Mouse (Mus musculus) subcutaneous adipose tissue, adult 2 months (tissue): ENCODE measurements around the gene Tbl2. TPM values are rescaled to one million over a fixed set of nuclear protein-coding genes. Genes with fewer than 3 reads are reported as not detected.

Source experiments
- polyA plus RNA-seq: library from polyadenylated mRNA; depleted of rRNA; stranded (reverse); fragments of >200 nt; gene quantifications from 2 replicates; pipeline ENCODE4 v1.2.3, GENCODE M21; 2012; ENCODE audit warnings: low replicate concordance; rRNA removed

Tbl2 gene
- polyA plus RNA-seq: 16.2 and 19.8 TPM in 2 replicates

DNA sequence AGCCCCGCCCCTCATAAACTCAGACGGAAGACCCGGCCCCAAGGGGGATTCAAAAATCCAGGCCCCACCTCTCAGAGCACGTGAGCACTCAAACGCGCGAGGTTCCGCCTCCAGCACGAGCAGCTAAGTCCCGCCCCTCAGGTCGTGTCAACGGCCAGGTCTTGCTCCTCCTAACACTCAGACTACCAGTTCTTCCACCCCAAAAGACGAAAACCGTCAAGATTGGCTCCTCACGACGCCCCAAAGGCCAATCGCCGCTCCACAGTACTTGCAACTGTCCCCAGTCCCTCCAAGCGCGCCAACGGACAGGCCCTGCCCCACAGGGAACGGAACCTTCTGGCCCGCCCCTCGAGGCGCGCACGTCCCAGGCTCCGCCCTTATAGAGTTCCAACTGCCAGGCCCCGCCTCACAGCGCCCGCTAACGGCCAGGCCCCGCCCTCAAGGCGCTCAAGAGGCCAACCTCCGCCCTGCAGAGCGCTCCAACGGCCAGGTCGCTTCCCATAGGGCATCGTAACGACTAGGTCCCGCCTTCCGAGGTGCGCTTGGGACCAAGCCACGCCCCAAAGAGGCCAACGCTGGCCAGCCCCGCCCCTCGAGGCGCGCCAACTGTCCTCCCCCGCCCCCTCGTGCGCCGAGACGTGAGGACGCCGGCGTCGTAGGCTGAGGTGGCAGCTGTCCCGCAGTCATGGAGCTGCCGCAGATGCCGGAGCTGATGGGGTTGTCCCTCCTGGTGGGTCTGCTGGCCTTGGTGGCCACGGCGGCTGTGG, at the start of gene Tbl2:
Gene Tbl2, plus strand, starts transcription at position 605 of the 767 bp plus-strand sequence.

DNA sequence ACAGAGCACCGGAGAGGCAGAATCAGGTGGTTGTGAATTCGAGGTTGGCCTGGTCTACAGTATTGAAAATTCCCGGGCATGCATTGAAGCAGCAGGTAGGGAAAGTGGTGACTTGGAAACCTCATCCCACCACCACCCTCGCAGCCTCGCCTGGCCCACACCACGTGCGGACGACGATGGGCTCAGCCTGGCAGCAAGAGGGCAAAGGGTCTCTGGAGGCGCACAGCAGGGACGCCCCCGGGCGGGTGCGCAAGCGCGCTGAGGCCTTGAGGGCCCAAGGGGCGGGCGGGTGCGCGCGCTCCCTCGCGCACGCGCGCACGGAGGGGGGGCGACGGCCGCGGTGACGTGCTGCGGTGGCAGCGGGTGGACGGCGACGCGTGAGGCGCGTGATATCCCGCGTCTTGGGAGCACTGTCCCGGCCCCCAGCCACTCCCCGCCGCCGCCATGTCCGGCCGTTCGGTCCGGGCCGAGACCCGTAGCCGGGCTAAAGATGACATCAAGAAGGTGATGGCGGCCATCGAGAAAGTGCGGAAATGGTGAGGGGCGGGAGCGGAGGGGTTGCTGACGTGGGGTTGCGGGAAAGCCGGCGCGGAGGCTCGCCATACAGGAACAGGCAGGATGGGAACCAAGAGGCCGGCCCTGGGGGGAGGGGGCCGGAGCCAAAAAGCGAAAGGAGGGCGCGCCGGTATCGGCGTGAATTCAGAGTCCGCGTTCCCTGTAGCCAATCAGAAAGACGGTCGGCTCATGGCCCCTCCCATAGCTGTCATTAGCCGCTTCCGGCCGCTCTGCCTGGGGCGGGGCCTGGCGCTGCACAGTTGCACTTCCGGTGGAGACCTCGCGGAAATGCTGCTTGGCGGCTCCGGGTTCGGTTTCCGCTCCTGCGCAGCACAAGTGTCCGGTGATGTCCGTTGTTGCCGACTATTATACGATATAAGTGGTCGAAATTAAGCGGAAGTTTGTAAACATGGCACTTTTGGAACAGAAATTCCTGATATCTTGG, 18.9 kb downstream of the Tbl2 start, which contains the start of gene Bcl7b:
Gene Bcl7b, plus strand, starts transcription at position 221 of the 1,000 bp plus-strand sequence.

GRCm38 (mm10) chr5:135186621-135187348, 37.3 kb downstream of the Tbl2 start, which contains the start of gene Baz1b:
Gene Baz1b, plus strand, starts transcription at chr5:135187264.

Other genes starting within 250 kb of the Tbl2 start
- gene Tmem270, start 242.9 kb upstream of the Tbl2 start, polyA plus RNA-seq: not detected in 2 replicates
- gene Cldn13, start 234.1 kb upstream of the Tbl2 start, polyA plus RNA-seq: not detected in 2 replicates
- 35.4 and 38.5 TPM in 2 replicates for gene Mettl27, start 217.3 kb upstream of the Tbl2 start, polyA plus RNA-seq
- gene Cldn4, start 202.7 kb upstream of the Tbl2 start, polyA plus RNA-seq: 0.26 and 41.1 TPM in 2 replicates
- gene Cldn3, start 163.4 kb upstream of the Tbl2 start, polyA plus RNA-seq: 0.53 and 154 TPM in 2 replicates
- 117 and 142 TPM in 2 replicates for gene Abhd11, start 140.5 kb upstream of the Tbl2 start, polyA plus RNA-seq
- gene Stx1a, start 126.2 kb upstream of the Tbl2 start, polyA plus RNA-seq: 9.5 and 18.6 TPM in 2 replicates
- gene Dnajc30, start 85.5 kb upstream of the Tbl2 start, polyA plus RNA-seq: 29.4 and 30.9 TPM in 2 replicates
- 42.3 and 66.1 TPM in 2 replicates for gene Bud23, start 84.7 kb upstream of the Tbl2 start, polyA plus RNA-seq
- 1.4 and 9.3 TPM in 2 replicates for gene Vps37d, start 71.4 kb upstream of the Tbl2 start, polyA plus RNA-seq
- 112 and 197 TPM in 2 replicates for gene Mlxipl, start 59.8 kb upstream of the Tbl2 start, polyA plus RNA-seq
- 49.5 and 50.4 TPM in 2 replicates for gene Bcl7b, start 18.6 kb downstream of the Tbl2 start, polyA plus RNA-seq
- 23.8 and 40.6 TPM in 2 replicates for gene Baz1b, start 37.6 kb downstream of the Tbl2 start, polyA plus RNA-seq
- 0.11 and 0.36 TPM in 2 replicates for gene Fzd9, start 101.6 kb downstream of the Tbl2 start, polyA plus RNA-seq
- gene Fkbp6, start 200.4 kb downstream of the Tbl2 start, polyA plus RNA-seq: 0.09 TPM in 1 of 2 replicates, not detected in the other
- 0.08 TPM in 1 of 2 replicates, not detected in the other for gene Trim50, start 203.6 kb downstream of the Tbl2 start, polyA plus RNA-seq
- gene Nsun5, start 220.3 kb downstream of the Tbl2 start, polyA plus RNA-seq: 23.8 and 52.7 TPM in 2 replicates
- 11.0 and 21.1 TPM in 2 replicates for gene Pom121, start 244.9 kb downstream of the Tbl2 start, polyA plus RNA-seq